ENCODE assay signal across 8 mouse cellular contexts in the genomic region with DNA sequence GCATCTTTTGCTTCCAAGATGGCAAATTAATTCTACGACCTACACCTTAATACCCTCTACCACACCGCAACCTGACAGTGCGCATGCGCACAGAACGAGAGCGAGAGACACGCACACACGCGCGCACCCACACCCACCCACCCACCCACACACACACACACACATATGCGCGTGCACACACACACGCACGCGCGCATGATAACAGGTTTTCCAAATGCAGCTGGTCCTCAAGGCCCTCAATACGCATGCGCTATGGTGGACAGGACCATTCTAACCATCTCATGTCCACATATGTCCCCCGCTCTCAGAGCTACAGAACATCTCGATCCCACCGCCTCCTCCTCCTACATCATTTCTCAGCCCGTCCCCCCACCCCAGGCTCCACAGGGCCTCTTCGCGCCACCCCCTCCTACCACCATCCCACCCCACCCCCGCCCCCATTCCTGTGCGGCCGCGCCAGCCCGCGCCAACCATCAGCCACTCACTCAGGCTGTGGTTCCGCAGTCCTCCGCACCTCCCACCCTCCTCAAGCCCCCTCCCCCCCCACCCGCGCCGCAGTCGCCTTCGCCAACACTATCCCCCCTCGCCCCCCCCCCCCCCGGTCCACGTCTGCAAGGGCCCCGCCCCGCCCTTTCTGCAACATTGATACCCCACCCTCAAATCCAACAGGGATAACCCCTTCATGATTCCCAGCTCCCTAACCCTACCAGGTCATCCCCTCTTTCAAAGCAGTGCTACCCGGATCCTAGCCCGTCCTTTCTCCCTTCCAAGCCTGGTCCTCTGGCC. TPM values are rescaled to one million over a fixed set of nuclear protein-coding genes. Genes with fewer than 3 reads are reported as not detected.
A peak's percentile ranks its signal among the peaks of the same experiment; 100 is the strongest.
DNase-seq lines count a peak whose midpoint lies in the region; ATAC-seq and TF ChIP-seq lines count a peak whose summit lies in the region.

No protein-coding gene starts in this region.

- H3K36me3 ChIP-seq in ES-Bruce4 (ENCODE audit: control insufficient read depth, insufficient read depth, low read length, poor library complexity, severe bottlenecking): 0 out of 2 replicates have a peak, but pooled peaks cover 2% of the 10 kb centered on the region
- H3K36me3 ChIP-seq in intestine, embryonic 16.5 days (ENCODE audit: control insufficient read depth, insufficient read depth, low read length): no peaks in the 10 kb centered on the region
- no peaks in the 10 kb centered on the region for H3K36me3 ChIP-seq in small intestine, adult 2 months (ENCODE audit: control insufficient read depth, insufficient read depth, low read length)

- 0 out of 2 replicates have a peak, but pooled peaks have one; percentile 9 for ATAC-seq in intestine, embryonic 16.5 days

- TF ChIP-seq POLR2A in ES-Bruce4 (IDR thresholded peaks at IDR 0.05; ENCODE audit: insufficient read depth, low read length): no peak
- no peak for TF ChIP-seq POLR2A in embryonic fibroblast, embryonic 13.5 days (IDR thresholded peaks at IDR 0.05; ENCODE audit: low read depth, low read length)
- TF ChIP-seq POLR2A in small intestine, adult 2 months (IDR thresholded peaks at IDR 0.05; ENCODE audit: low read depth, low read length): no peak

- H3K4me2 ChIP-seq in intestine, embryonic 16.5 days (ENCODE audit: low read depth, low read length): peak overlapping the region; percentile 45

- H3K4me1 ChIP-seq in ES-Bruce4 (ENCODE audit: control insufficient read depth, insufficient read depth, low read length): no peaks in the 10 kb centered on the region
- H3K4me1 ChIP-seq in embryonic fibroblast, embryonic 13.5 days (ENCODE audit: control insufficient read depth, insufficient read depth, low read length): no peaks in the 10 kb centered on the region
- H3K4me1 ChIP-seq in intestine, embryonic 16.5 days (ENCODE audit: control insufficient read depth, insufficient read depth, low read length): no peaks in the 10 kb centered on the region
- no peaks in the 10 kb centered on the region for H3K4me1 ChIP-seq in small intestine, adult 2 months (ENCODE audit: control insufficient read depth, insufficient read depth, insufficient read length, low read length)

- no peaks in the 10 kb centered on the region for H3K27me3 ChIP-seq in ES-Bruce4 (ENCODE audit: control insufficient read depth, insufficient read depth, low read length, poor library complexity, severe bottlenecking)
- H3K27me3 ChIP-seq in intestine, embryonic 16.5 days (replicated peaks; ENCODE audit: control insufficient read depth, insufficient read depth, low read length): no peaks in the 10 kb centered on the region
- no peaks in the 10 kb centered on the region for H3K27me3 ChIP-seq in small intestine, adult 2 months (ENCODE audit: control insufficient read depth, insufficient read depth, low read length)

- no peaks in the 10 kb centered on the region for H3K9me3 ChIP-seq in ES-Bruce4 (replicated peaks; ENCODE audit: control insufficient read depth, insufficient read depth, low read length, poor library complexity, severe bottlenecking)
- no peaks in the 10 kb centered on the region for H3K9me3 ChIP-seq in intestine, embryonic 16.5 days (ENCODE audit: control insufficient read depth, low read length)

- no peak for TF ChIP-seq CTCF in ES-Bruce4 (IDR thresholded peaks at IDR 0.05; ENCODE audit: low read depth, low read length)
- TF ChIP-seq CTCF in embryonic fibroblast, embryonic 13.5 days (IDR thresholded peaks at IDR 0.05; ENCODE audit: borderline replicate concordance, insufficient read depth, low read length): no peak
- TF ChIP-seq CTCF in small intestine, adult 2 months (IDR thresholded peaks at IDR 0.05; ENCODE audit: extremely low read depth, insufficient read length, insufficient replicate concordance, low read depth, low read length): no peak

- H3K27ac ChIP-seq in ES-Bruce4 (ENCODE audit: insufficient read depth, low read length): no peak overlapping the region
- H3K27ac ChIP-seq in embryonic fibroblast, embryonic 13.5 days (ENCODE audit: insufficient read depth, low read length): no peak overlapping the region
- H3K27ac ChIP-seq in intestine, embryonic 16.5 days (ENCODE audit: low read length): no peak overlapping the region
- H3K27ac ChIP-seq in small intestine, adult 2 months (ENCODE audit: insufficient read depth, low read depth, low read length): no peak overlapping the region

- no peak for TF ChIP-seq EP300 in ES-Bruce4 (IDR thresholded peaks at IDR 0.05; ENCODE audit: insufficient read depth, low read depth, low read length)

- WGBS in intestine, embryonic 16.5 days: 30% methylated on average over 34 of the region's 44 CpGs
- 48% methylated on average over 27 of the region's 44 CpGs for WGBS in small intestine, adult 2 months

- H3K9ac ChIP-seq in ES-Bruce4 (ENCODE audit: low read depth, poor library complexity, severe bottlenecking): peak overlapping the region; percentile 33
- peak overlapping the region; percentile 53; the same call in 1 of the 2 replicates for H3K9ac ChIP-seq in intestine, embryonic 16.5 days (ENCODE audit: low read depth, low read length)

- peak overlapping the region; percentile 93 for H3K4me3 ChIP-seq in ES-Bruce4 (ENCODE audit: low read depth, low read length)
- H3K4me3 ChIP-seq in embryonic fibroblast, embryonic 13.5 days (ENCODE audit: insufficient read depth, low read length): peak overlapping the region; percentile 74
- peak overlapping the region; percentile 45 for H3K4me3 ChIP-seq in intestine, embryonic 16.5 days (ENCODE audit: low read length)
- peak overlapping the region; percentile 16 for H3K4me3 ChIP-seq in small intestine, adult 2 months (ENCODE audit: low read depth, low read length)

- DNase-seq in R1 (ENCODE audit: low read depth, low spot score): peak; percentile 23
- DNase-seq in lung, postnatal 10 days: peak; percentile 1
- no peak for DNase-seq in urinary bladder, postnatal 25 days (ENCODE audit: low spot score)
- no peak for DNase-seq in spleen, postnatal 14 days (ENCODE audit: low spot score in 2 of 2)

RNA-seq across cellular contexts. Expression of a gene that starts 1.1 kb away (rescaled TPM):
- 23.5 and 27.6 TPM in 2 replicates for polyA plus RNA-seq in ES-Bruce4 (2011; ENCODE audit: insufficient read depth, insufficient read length, low read depth, missing spikeins)
- 9.9 and 12.3 TPM in 2 replicates for polyA plus RNA-seq in embryonic fibroblast, embryonic 13.5 days (2011; ENCODE audit: insufficient read length, low read depth, missing spikeins)
- polyA plus RNA-seq in intestine, embryonic 16.5 days (2015; fragmentation: Nextera tagmentation; extraction: Ambion mirVana): 9.0 and 9.9 TPM in 2 replicates
- 0.53 TPM in 2 replicates for polyA plus RNA-seq in small intestine, adult 2 months (2012; rRNA removed)

Comparison
In these comparisons a context has a peak if more than half of its experiments do, and no peak if none do; other contexts are left out.
1. H3K4me3 ChIP-seq: peak in every context shown above with its lines; median percentile 93 in ES-Bruce4; 74 in embryonic fibroblast, embryonic 13.5 days; 45 in intestine, embryonic 16.5 days; 16 in small intestine, adult 2 months.
2. DNase-seq: peak in R1 (single experiment) and lung, postnatal 10 days (single experiment); none in urinary bladder, postnatal 25 days (single experiment) and spleen, postnatal 14 days (0 of 2).